Mouse (Mus musculus) cerebellum, postnatal 25 days (tissue): ENCODE measurements at regions not wholly inside any gene's neighbourhood (a gene's known extent, or its start where the extent isn't known, plus 50 kb on each side); places are given as distances from the start of the nearest gene placed in this dataset.

Source experiments
- DNase-seq, 2 experiments: peaks; one replicate each; pipeline ENCODE4 v3.0.0; 2021; ENCODE audit warnings: mixed read lengths in 2 of 2

- DNase-seq: no peak
Measured at GRCm38 (mm10) chr1:119187301-119187700, 133.9 kb upstream of the Gli2 start.

GRCm38 (mm10) chr1:119186856-119187255 lies 133.4 kb upstream of the Gli2 start:
- DNase-seq: no peak

GRCm38 (mm10) chr1:119183558-119184270 lies 130.3 kb upstream of the Gli2 start:
- DNase-seq: no peak

- no peak for DNase-seq
Measured at GRCm38 (mm10) chr1:119173030-119173756, 119.8 kb upstream of the Gli2 start.

GRCm38 (mm10) chr1:119167443-119167842 lies 114.0 kb upstream of the Gli2 start:
- no peak for DNase-seq

GRCm38 (mm10) chr1:119166286-119166685 lies 112.9 kb upstream of the Gli2 start:
- DNase-seq: no peak

- no peak for DNase-seq
Measured at GRCm38 (mm10) chr1:119164811-119165210, 111.4 kb upstream of the Gli2 start.

GRCm38 (mm10) chr1:119163846-119164245 lies 110.4 kb upstream of the Gli2 start:
- DNase-seq: no peak

GRCm38 (mm10) chr1:119163114-119163740 lies 109.8 kb upstream of the Gli2 start:
- DNase-seq: no peak

GRCm38 (mm10) chr1:119161751-119162150 lies 108.3 kb upstream of the Gli2 start:
- no peak for DNase-seq

GRCm38 (mm10) chr1:119160354-119160753 lies 106.9 kb upstream of the Gli2 start:
- DNase-seq: no peak

- DNase-seq: no peak
Measured at GRCm38 (mm10) chr1:119157171-119157700, 103.8 kb upstream of the Gli2 start.

- no peak for DNase-seq
Measured at GRCm38 (mm10) chr1:119153619-119154018, 100.2 kb upstream of the Gli2 start.

GRCm38 (mm10) chr1:119152776-119153175 lies 99.4 kb upstream of the Gli2 start:
- DNase-seq: no peak

GRCm38 (mm10) chr1:119147506-119147905 lies 94.1 kb upstream of the Gli2 start:
- DNase-seq: no peak

GRCm38 (mm10) chr1:119143808-119144207 lies 90.4 kb upstream of the Gli2 start:
- DNase-seq: no peak

- DNase-seq: no peak
Measured at GRCm38 (mm10) chr1:119129039-119129438, 75.6 kb upstream of the Gli2 start.

- no peak for DNase-seq
Measured at GRCm38 (mm10) chr1:119125561-119125960, 72.1 kb upstream of the Gli2 start.

GRCm38 (mm10) chr1:119124798-119125197 lies 71.4 kb upstream of the Gli2 start:
- DNase-seq: no peak

- DNase-seq: no peak
Measured at GRCm38 (mm10) chr1:119124063-119124462, 70.6 kb upstream of the Gli2 start.

- no peak for DNase-seq
Measured at GRCm38 (mm10) chr1:119123402-119123801, 70.0 kb upstream of the Gli2 start.

- DNase-seq: no peak
Measured at GRCm38 (mm10) chr1:119122975-119123374, 69.6 kb upstream of the Gli2 start.

- DNase-seq: peak in 1 of 2 experiments; percentile 17
Measured at GRCm38 (mm10) chr1:119119863-119120569, 66.6 kb upstream of the Gli2 start.
